Mouse (Mus musculus): ENCODE data around the gene Sergef.

Gene Sergef

DNA sequence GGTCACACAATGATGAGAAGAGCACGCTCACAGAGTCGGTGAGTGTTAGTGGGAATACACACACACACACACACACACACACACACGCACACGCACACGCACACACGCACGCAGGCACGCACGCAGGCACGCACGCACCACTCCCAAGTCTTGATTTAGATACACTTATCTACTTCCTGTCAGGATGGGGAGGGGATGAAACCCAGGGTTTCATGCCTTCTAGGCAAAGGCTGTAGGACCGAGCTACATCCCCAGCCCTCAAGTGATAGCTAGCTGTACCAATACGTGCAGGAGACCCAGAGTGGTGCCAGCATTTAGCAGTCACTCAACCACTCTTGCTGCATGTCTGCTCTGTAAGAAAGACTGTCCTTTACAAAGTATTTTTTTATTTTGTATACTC is 137.0 kb downstream of the Sergef start:
- in situ Hi-C loops (cut with MboI, MseI), result no loop called here

- in situ Hi-C loops (cut with MboI, MseI), result no loop called here
Measured at GRCm38 (mm10) chr7:46501458-46501857, 138.1 kb downstream of the Sergef start.

DNA sequence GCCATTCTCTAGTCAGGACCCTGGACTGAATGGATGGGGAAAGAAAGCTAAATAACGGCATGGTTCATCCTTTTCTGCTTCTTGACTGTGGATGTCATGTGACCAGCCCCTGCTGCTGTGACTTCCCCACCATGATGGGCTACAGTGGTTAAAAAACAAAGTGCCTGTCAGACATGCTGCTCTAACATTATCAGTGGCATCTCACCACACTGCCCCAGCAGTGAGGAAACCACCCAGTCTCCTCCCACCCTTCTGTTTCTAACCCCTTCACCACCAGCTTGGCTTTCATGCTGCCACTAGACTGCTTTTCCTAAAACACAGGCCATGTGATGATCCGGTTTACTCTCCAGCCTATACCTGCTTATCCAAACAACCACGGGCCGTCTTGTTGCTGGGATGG is 140.0 kb downstream of the Sergef start:
- in situ Hi-C loops (cut with MboI, MseI), result no loop called here

- in situ Hi-C loops (cut with MboI, MseI), result no loop called here
Measured at GRCm38 (mm10) chr7:46492134-46492678, 147.4 kb downstream of the Sergef start.

DNA sequence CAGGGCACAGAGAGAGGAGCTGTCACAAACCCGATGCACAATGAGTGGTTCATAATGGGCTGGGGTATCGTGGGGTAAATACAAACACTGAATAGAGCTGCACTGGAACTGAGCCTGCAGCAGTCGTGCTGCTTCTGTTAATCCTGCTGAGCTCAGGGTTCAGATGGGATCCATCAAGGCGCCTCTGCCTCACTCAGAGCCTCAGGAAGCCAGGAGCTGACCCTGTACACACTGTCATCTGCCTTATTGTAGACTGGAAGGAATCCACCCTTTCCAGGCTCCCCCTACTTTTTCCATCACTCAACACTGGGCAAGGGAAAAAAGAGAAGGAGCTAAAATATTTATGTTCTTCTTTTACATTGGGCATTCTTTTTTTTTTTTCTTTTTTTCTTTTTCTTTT is 152.3 kb downstream of the Sergef start:
- in situ Hi-C loops (cut with MboI, MseI), result no loop called here

DNA sequence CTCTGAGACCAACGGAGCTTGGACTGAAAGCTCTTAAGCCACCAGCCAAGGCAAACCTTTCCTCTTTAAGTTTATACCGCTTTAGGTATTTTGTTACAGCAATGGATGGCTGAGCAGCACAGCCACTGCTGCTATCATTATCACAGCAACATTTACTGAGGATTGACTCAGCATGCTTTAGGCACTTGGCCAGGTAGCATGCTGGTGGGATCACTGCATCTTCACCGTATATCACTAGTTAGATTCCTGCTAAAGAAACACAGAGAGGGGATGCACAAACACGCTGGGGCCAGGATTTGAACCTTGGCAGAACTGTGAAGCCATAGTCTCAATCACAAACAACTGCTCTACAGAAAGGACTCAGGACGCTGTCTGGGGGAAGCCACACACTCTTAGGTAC is 152.8 kb downstream of the Sergef start:
- in situ Hi-C loops (cut with MboI, MseI), result no loop called here

DNA sequence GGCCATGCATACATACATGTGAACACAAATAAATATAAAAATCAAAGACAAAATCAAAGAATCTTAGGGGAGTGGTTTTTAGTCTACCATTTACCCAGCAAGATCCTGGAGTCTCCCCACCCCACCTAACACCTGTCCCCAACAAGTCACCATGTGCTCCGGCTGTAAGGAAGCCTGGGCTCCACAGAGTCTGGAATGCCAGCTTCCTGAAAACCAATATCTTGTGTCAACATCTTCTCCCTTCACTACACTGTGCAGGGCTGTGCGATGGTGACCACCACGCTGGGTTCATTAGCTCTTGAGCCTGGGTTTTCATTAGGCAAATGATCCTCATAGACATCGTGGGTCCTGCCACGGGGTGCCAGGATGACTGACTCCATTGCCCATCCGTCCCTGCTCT is 155.4 kb downstream of the Sergef start:
- in situ Hi-C loops (cut with MboI, MseI), result no loop called here

- in situ Hi-C loops (cut with MboI, MseI), result no loop called here
Measured at GRCm38 (mm10) chr7:46483050-46483449, 156.6 kb downstream of the Sergef start.

- in situ Hi-C loops (cut with MboI, MseI), result no loop called here
Measured at GRCm38 (mm10) chr7:46482099-46482531, 157.5 kb downstream of the Sergef start.

GRCm38 (mm10) chr7:46479793-46480192 is 159.8 kb downstream of the Sergef start:
- in situ Hi-C loops (cut with MboI, MseI), result no loop called here

DNA sequence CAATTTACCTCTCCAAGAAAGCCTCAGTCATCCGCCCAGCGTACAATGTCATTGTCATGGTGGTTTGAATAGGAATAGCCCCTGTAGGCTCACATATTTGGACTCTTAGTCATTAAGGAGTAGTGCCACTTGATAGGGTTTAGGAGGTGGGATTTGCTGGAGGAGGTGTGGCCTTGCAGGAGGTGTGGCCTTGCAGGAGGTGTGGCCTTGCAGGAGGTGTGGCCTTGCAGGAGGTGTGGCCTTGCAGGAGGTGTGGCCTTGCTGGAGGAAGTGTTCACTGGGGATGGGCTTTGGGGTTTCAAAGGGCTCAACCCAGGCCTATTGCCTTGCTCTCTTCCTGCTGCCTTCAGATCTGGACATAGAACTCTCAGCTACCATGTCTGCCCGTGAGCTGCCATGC is 162.2 kb downstream of the Sergef start:
- in situ Hi-C loops (cut with MboI, MseI), result no loop called here

DNA sequence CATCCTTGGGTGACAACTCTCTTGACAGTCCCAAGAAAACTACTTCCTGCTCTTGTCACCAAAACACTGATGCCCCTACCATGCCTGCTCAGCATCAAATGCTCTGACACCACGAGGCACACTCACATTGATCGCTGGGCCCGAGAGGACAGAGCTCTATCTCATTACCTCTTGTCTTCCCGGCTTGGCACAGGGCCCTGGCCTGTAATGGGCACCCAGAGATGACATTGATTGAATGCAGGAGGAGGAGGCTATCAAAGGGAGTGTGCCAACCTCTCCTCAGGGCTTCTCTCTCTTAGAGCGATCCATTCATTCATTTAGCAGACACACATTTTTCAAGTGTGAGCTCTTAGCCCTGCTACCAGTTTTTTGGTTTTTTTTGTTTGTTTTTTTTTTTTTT is 164.1 kb downstream of the Sergef start:
- in situ Hi-C loops (cut with MboI, MseI), result no loop called here

GRCm38 (mm10) chr7:46473141-46473540 is 166.5 kb downstream of the Sergef start:
- in situ Hi-C loops (cut with MboI, MseI), result no loop called here

DNA sequence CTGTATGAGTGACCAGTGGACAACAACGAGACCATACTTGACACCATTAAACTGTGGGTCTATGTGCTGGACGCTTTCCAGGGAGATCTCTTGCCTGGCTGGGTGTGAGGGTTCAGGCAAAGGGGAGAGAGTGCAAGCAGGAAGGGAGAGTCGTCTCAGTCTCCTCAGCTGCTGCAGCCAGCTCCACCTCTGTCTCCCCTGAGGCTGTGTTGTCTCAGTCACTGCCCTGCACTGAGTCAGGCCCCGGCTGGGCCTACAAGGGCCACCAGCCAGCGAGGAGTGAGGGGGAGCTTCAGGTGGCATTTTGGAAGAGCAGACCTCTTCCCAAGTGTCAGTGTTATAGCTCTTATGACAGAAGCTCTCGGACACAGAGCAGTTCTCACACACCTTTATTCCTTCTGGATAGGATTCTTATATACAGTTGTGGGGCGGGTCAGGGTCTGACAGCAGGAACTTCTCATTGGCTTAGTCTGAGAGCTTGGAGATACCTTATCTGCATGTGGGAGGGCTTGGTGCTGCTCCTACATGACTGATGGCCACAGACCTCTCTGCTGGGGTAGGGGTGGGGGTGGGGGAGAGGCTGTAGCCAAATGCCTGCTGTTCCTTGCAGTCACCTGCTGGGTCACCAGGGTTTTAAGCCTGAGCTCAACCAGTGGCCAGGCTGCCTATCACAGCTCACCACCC is 168.4 kb downstream of the Sergef start:
- in situ Hi-C loops (cut with MboI, MseI), result no loop called here

DNA sequence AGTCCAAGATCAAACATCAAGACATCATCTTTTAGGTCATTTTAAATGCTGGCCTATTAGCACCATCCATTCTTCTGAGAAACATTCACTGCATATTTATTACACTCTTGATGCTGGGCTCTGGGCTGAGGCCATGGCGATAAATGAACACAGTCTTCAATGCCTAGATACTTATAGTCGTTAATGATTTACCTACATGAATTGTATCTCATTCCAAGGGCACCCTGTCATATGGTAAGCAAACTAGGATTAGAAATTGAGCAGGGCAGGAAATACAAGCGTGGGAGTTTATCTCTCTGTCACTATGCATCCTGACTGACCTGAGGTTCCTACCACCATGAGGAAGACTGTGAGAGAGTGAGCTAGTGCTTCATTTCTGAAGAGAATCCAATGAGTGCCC is 170.1 kb downstream of the Sergef start:
- in situ Hi-C loops (cut with MboI, MseI), result no loop called here

- in situ Hi-C loops (cut with MboI, MseI), result no loop called here
Measured at GRCm38 (mm10) chr7:46466422-46466981, 173.1 kb downstream of the Sergef start.

DNA sequence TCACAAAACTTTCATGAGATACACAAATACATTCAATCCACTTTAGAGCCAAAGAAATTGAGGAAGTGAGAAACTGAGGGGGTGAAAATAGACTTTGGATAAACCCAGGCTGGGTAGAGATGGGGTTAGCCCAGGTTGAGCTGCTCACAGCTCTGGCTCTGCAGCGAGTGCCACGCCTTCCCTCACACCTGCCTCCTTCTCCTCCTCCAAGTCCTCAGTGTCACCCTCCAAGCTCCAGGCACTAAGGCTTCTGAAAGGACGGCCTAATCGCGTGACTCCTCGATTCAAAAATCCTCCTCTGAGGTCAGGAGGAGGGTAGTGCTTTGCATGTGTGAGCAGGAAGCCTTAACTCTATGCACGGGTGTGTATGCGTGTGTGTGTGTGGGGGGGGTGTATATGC is 176.5 kb downstream of the Sergef start:
- in situ Hi-C loops (cut with MboI, MseI), result no loop called here

DNA sequence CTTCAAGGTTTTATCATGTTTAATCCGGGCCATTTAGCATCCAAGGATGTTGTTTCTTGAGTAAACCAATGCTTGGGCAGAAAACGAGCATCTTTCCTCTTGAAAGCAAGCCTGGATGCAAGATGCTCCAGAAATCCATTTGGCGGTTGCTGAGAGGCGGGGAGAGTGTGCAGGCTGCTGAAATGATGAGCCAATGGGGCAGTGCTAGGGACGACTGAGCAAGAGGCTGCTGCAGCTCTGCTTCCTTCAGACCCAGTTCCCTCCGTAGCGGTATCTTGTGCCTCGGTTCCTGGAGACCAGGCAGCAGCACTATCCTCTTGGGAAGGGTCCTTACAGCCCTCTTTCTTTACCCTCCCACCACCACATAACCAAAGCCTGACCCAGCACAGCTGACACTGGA is 177.3 kb downstream of the Sergef start:
- in situ Hi-C loops (cut with MboI, MseI), result no loop called here

- in situ Hi-C loops (cut with MboI, MseI), result no loop called here
Measured at GRCm38 (mm10) chr7:46459605-46460245, 179.9 kb downstream of the Sergef start.

- in situ Hi-C loops (cut with MboI, MseI), result no loop called here
Measured at GRCm38 (mm10) chr7:46459200-46459599, 180.4 kb downstream of the Sergef start.

DNA sequence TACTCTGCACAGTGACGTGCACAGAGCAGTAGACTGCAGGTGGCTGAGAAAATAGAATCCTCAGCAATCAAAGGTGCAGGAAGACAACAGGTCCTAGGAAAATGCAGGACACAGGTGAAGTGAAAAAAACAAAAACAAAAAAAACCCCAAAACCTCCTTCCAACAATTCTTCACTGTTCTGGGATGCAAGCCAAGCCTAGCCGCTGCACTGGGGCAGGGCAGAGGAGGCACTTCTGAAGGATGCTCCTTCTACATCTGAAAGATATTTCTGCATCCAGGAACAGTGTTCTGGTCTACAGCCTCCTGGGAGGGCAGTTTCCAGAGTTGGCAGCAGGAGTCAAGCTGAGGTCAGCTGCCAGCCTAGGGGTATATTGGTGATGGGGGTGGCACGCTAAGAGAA is 181.7 kb downstream of the Sergef start:
- in situ Hi-C loops (cut with MboI, MseI), result no loop called here

DNA sequence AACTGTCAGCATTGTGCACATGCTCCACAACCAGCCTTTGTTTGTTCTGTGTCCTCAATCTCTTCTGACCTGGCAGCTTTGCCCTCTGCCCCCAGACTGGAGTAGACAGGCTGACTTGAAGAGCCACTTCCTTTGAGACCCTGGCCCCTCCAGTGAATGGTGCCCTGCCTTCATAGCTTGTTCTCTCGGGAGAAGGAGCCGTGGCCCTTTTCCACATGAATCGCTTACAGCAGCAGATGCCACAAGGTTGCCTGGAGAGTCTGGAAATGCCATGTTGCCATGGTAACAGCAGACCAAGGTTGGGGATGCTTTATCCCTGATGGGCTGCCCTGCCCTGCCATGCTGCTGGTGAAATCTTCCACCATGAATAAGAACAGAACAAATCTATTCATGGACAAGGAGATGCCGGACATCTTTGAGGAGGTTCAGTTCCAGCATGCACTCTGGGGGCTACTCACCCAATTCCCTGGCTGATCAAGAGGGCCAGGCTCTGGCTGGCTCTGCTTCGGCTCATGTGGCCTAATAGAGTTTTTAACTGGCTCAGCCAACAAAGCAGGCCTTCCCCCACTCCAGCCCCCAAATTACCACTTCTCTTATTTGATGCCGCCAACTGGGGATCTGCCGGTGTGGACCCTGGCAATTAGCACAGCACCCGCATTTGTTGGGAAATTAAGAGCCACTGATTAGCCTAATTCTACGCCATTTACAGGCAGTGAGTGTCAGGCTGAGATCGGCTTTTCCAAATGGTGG is 185.5 kb downstream of the Sergef start:
- in situ Hi-C loops (cut with MboI, MseI), result no loop called here
